Mouse (Mus musculus): Measurements from ENCODE around the gene Npas3. TPM values are rescaled to one million over a fixed set of nuclear protein-coding genes. Genes with fewer than 3 reads are reported as not detected.

Npas3 gene
- polyA plus RNA-seq, 1 experiment from 2014 or later, result 1.3 TPM

DNA sequence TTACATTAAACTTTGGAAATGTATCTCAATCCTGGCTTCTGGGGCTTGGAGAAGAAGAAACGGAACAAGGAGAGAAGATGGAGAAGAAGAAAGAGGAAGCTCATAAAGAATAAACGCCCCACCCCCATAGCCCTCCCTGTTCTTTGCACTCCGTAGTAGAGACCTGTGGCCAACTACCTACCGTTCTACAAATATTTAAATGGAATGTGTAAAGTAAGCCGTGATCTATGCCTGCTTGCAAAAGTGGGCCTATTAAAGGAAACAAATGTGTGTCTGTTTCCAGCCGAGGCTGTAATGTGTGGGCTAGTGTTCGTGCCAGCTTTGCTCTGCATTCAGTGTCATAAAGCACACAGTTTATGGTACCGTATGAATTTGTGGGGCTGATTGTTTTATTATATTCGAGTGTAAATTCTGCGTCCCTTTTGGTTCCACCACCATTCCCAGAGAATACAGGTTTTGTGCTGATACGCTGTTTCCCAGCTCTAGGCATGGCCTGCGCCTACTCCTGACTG is 597.7 kb downstream of the Npas3 start:
- Histone ChIP-seq H3K27me3 (ENCODE audit: control insufficient read depth, insufficient read depth, low read length) (no peaks in the 10 kb centered on the region), H3K9ac (ENCODE audit: low read depth, low read length) (no peak overlapping the region), H3K4me1 (ENCODE audit: control insufficient read depth, insufficient read depth, low read length) (peaks cover 5% of the 10 kb centered on the region; the same call in 1 of the 2 replicates), H3K9me3 (replicated peaks; ENCODE audit: control insufficient read depth, low read length) (no peaks in the 10 kb centered on the region), H3K36me3 (ENCODE audit: control insufficient read depth, insufficient read depth, low read length) (no peaks in the 10 kb centered on the region), H3K27ac (ENCODE audit: low read depth, low read length) (no peak overlapping the region), H3K4me3 (ENCODE audit: low read depth, low read length) (no peak overlapping the region), H3K4me2 (no peak overlapping the region)
- ATAC-seq (replicated peaks; ENCODE audit: insufficient number of reproducible peaks, low FRiP score, low TSS enrichment), result no peak
- 72% methylated on average over 12 of the region's 12 CpGs for WGBS (ENCODE audit: insufficient replicate concordance)

DNA sequence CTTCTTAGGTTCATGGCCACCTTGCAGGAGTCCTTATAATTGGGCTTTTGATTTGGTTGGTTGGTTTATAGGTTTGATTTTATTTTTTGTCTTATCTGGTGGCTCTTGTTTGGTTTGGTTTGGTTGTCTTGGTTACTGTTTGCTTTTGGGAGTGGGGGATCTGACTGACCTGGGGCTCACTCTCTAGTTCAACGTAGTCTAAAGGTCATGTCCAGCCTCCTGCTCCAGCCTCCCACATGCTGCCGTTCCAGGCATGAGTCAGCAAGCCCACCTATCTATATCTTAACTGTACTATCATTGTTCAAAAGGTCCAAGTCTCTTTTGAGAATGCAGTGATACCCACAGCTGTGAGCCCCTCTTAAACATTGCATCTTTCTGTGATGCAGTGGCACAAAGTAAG is 600.8 kb downstream of the Npas3 start:
- Histone ChIP-seq H3K4me3 (ENCODE audit: low read depth, low read length) (no peak overlapping the region), H3K36me3 (ENCODE audit: control insufficient read depth, insufficient read depth, low read length) (no peaks in the 10 kb centered on the region), H3K27me3 (ENCODE audit: control insufficient read depth, insufficient read depth, low read length) (no peaks in the 10 kb centered on the region), H3K4me2 (no peak overlapping the region), H3K27ac (ENCODE audit: low read depth, low read length) (no peak overlapping the region), H3K9me3 (replicated peaks; ENCODE audit: control insufficient read depth, low read length) (no peaks in the 10 kb centered on the region), H3K4me1 (ENCODE audit: control insufficient read depth, insufficient read depth, low read length) (no peaks in the 10 kb centered on the region), H3K9ac (ENCODE audit: low read depth, low read length) (no peak overlapping the region)
- no peak for ATAC-seq (replicated peaks; ENCODE audit: insufficient number of reproducible peaks, low FRiP score, low TSS enrichment)
- 52% methylated on average over 2 of the region's 2 CpGs for WGBS (ENCODE audit: insufficient replicate concordance)

DNA sequence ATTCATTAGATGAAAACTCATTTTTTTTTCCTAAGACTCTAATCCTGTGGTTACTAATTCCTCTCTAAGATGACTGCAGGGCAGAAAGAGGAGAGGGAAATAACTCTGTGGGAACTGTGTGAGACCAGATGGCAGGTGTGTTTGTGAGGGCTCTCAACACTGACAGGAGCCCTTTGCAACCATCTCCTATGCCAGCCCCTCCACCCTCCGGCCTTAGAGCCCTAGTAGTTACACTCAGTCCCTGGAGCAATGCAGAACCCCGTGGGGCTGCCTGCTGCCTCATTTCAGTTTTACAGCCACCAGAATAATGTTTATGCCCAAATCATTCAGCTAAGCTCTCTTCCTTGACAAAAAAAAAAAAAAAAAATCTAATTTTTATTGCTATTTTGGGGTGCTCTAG is 604.0 kb downstream of the Npas3 start:
- no peaks in the 10 kb centered on the region for H3K27me3 ChIP-seq (ENCODE audit: control insufficient read depth, insufficient read depth, low read length)
- H3K27ac ChIP-seq (ENCODE audit: low read depth, low read length), result no peak overlapping the region
- WGBS (ENCODE audit: insufficient replicate concordance), result 83% methylated on average over 2 of the region's 2 CpGs
- H3K4me2 ChIP-seq, result no peak overlapping the region
- no peaks in the 10 kb centered on the region for H3K9me3 ChIP-seq (replicated peaks; ENCODE audit: control insufficient read depth, low read length)
- no peak for ATAC-seq (replicated peaks; ENCODE audit: insufficient number of reproducible peaks, low FRiP score, low TSS enrichment)
- no peaks in the 10 kb centered on the region for H3K36me3 ChIP-seq (ENCODE audit: control insufficient read depth, insufficient read depth, low read length)
- no peaks in the 10 kb centered on the region for H3K4me1 ChIP-seq (ENCODE audit: control insufficient read depth, insufficient read depth, low read length)
- H3K9ac ChIP-seq (ENCODE audit: low read depth, low read length), result no peak overlapping the region
- no peak overlapping the region for H3K4me3 ChIP-seq (ENCODE audit: low read depth, low read length)

DNA sequence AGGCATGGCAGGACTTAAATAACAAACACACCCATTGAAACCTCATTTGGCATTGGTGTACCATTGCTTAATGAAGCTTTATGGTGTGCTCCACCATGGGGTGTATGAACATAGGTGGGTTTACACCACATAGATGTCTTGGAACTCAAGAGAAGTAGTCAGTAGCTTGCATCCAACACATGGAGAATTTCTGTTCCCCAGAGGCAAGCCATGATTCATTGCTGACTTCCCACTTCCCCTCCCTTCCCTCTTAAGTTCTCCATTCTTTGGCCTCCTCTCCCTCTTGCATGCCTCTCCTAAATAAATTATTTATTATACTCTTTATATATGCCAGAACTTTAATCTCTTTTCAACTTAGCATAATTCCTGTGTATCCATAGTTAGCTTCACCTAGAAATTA is 611.7 kb downstream of the Npas3 start:
- no peaks in the 10 kb centered on the region for H3K27me3 ChIP-seq (ENCODE audit: control insufficient read depth, insufficient read depth, low read length)
- H3K4me1 ChIP-seq (ENCODE audit: control insufficient read depth, insufficient read depth, low read length), result no peaks in the 10 kb centered on the region
- no peak overlapping the region for H3K27ac ChIP-seq (ENCODE audit: low read depth, low read length)
- no peak overlapping the region for H3K4me3 ChIP-seq (ENCODE audit: low read depth, low read length)
- no peak overlapping the region for H3K9ac ChIP-seq (ENCODE audit: low read depth, low read length)
- H3K36me3 ChIP-seq (ENCODE audit: control insufficient read depth, insufficient read depth, low read length), result no peaks in the 10 kb centered on the region
- no peak overlapping the region for H3K4me2 ChIP-seq
- no peaks in the 10 kb centered on the region for H3K9me3 ChIP-seq (replicated peaks; ENCODE audit: control insufficient read depth, low read length)
- no peak for ATAC-seq (replicated peaks; ENCODE audit: insufficient number of reproducible peaks, low FRiP score, low TSS enrichment)

DNA sequence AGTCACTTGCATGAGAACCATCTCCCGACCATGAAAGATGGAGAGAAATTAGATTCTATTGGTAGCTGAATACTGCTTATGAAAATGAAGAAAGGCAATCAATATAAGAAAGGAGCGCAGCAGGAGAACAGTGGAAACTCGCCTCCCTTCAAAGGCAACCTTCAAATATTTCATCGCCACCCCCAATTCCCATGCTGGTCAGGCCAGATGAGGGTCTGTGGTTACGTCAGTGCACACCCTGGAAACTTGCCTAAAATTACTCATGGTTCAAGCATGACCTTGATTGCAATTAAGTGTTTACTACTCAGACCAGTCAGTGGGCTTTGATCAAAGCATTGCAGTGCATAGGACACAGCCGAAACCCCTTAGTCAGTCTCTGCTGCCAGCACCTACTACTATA is 613.8 kb downstream of the Npas3 start:
- Histone ChIP-seq H3K9me3 (replicated peaks; ENCODE audit: control insufficient read depth, low read length) (no peaks in the 10 kb centered on the region), H3K4me1 (ENCODE audit: control insufficient read depth, insufficient read depth, low read length) (no peaks in the 10 kb centered on the region), H3K27ac (ENCODE audit: low read depth, low read length) (no peak overlapping the region), H3K9ac (ENCODE audit: low read depth, low read length) (no peak overlapping the region), H3K27me3 (ENCODE audit: control insufficient read depth, insufficient read depth, low read length) (no peaks in the 10 kb centered on the region), H3K4me3 (ENCODE audit: low read depth, low read length) (no peak overlapping the region), H3K36me3 (ENCODE audit: control insufficient read depth, insufficient read depth, low read length) (no peaks in the 10 kb centered on the region), H3K4me2 (no peak overlapping the region)
- WGBS (ENCODE audit: insufficient replicate concordance), result 67% methylated on average over 6 of the region's 6 CpGs
- no peak for ATAC-seq (replicated peaks; ENCODE audit: insufficient number of reproducible peaks, low FRiP score, low TSS enrichment)

DNA sequence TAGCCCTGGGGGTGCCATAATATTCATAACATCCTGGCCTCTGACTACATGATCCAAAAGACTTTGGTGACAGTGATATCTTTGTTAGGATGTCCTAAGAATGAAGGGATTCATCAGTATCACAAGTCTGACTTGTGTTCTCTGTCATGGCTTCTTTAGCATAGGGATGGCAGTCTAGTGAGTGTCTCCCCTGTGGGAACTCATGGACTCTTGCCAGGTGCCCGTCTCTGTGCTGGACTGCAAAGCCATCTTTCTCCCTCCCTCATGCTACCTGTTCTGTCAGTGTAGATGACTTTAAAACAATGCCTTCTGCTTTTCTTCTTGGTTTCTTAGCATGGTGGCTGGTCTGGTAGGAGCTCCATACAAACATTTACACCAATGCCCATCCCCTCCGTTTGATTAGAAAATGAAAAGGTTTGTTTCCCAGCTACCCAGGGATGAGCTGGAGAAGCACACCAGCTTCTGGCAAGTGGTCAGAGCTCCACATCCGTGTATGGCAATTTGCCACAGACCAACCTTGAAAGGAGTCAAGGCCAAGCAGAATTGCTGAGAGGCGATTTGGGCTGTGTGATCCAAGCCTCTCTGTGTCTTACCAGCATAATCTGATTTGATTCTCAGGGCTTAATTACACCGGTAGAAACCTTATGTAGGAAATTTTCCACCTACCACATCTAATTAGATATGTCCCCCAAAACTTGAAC is 616.1 kb downstream of the Npas3 start:
- Histone ChIP-seq H3K4me1 (ENCODE audit: control insufficient read depth, insufficient read depth, low read length) (no peaks in the 10 kb centered on the region), H3K27ac (ENCODE audit: low read depth, low read length) (no peak overlapping the region), H3K4me2 (no peak overlapping the region), H3K4me3 (ENCODE audit: low read depth, low read length) (no peak overlapping the region), H3K9me3 (replicated peaks; ENCODE audit: control insufficient read depth, low read length) (no peaks in the 10 kb centered on the region), H3K9ac (ENCODE audit: low read depth, low read length) (no peak overlapping the region), H3K27me3 (ENCODE audit: control insufficient read depth, insufficient read depth, low read length) (no peaks in the 10 kb centered on the region), H3K36me3 (ENCODE audit: control insufficient read depth, insufficient read depth, low read length) (no peaks in the 10 kb centered on the region)
- no peak for ATAC-seq (replicated peaks; ENCODE audit: insufficient number of reproducible peaks, low FRiP score, low TSS enrichment)
- WGBS (ENCODE audit: insufficient replicate concordance), result 74% methylated on average over 5 of the region's 5 CpGs

DNA sequence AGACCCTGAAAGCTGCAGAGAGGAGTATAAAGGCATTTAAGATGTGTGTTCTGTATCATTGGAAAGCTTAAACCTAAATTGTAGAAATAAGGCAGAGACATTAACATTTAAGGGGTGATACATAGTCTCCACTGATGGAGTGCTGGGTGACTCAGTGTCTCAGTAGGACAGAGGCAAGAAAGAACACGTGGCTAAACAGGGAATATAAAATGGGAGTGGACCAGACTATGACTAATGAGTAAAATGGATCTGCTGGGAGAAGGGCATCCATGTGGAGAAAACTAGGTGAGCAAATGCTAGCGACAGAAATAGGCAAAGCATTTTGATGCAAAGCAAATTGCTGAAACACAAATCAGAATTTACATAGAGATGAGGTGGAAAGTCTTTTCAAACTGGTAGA is 617.2 kb downstream of the Npas3 start:
- Histone ChIP-seq H3K4me2 (no peak overlapping the region), H3K27ac (ENCODE audit: low read depth, low read length) (no peak overlapping the region), H3K9ac (ENCODE audit: low read depth, low read length) (no peak overlapping the region), H3K4me1 (ENCODE audit: control insufficient read depth, insufficient read depth, low read length) (no peaks in the 10 kb centered on the region), H3K36me3 (ENCODE audit: control insufficient read depth, insufficient read depth, low read length) (no peaks in the 10 kb centered on the region), H3K27me3 (ENCODE audit: control insufficient read depth, insufficient read depth, low read length) (no peaks in the 10 kb centered on the region), H3K9me3 (replicated peaks; ENCODE audit: control insufficient read depth, low read length) (no peaks in the 10 kb centered on the region), H3K4me3 (ENCODE audit: low read depth, low read length) (no peak overlapping the region)
- no peak for ATAC-seq (replicated peaks; ENCODE audit: insufficient number of reproducible peaks, low FRiP score, low TSS enrichment)
- 59% methylated on average over 2 of the region's 2 CpGs for WGBS (ENCODE audit: insufficient replicate concordance)

DNA sequence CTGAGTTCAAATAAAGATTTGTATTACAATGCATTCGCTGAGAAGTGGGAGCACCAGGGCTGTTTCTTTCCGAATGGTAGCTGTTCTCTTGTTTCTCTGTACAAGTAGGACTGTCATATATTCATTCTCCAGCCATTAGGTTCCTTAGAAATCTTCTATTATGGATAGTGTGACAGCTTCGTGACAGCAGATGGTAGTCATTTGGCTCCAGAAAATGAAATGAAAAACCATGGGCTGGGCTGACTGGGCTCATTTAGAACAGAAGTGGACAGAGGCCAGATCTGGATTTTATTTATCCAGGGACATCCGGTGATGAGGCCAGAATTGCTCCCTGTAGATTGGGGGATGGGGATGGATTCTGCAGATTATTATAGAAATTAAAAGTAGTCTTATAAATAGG is 621.5 kb downstream of the Npas3 start:
- Histone ChIP-seq H3K9me3 (replicated peaks; ENCODE audit: control insufficient read depth, low read length) (no peaks in the 10 kb centered on the region), H3K4me2 (no peak overlapping the region), H3K27me3 (ENCODE audit: control insufficient read depth, insufficient read depth, low read length) (no peaks in the 10 kb centered on the region), H3K4me1 (ENCODE audit: control insufficient read depth, insufficient read depth, low read length) (no peaks in the 10 kb centered on the region), H3K4me3 (ENCODE audit: low read depth, low read length) (no peak overlapping the region), H3K27ac (ENCODE audit: low read depth, low read length) (no peak overlapping the region), H3K36me3 (ENCODE audit: control insufficient read depth, insufficient read depth, low read length) (no peaks in the 10 kb centered on the region), H3K9ac (ENCODE audit: low read depth, low read length) (no peak overlapping the region)
- 79% methylated on average over 4 of the region's 4 CpGs for WGBS (ENCODE audit: insufficient replicate concordance)
- ATAC-seq (replicated peaks; ENCODE audit: insufficient number of reproducible peaks, low FRiP score, low TSS enrichment), result no peak

DNA sequence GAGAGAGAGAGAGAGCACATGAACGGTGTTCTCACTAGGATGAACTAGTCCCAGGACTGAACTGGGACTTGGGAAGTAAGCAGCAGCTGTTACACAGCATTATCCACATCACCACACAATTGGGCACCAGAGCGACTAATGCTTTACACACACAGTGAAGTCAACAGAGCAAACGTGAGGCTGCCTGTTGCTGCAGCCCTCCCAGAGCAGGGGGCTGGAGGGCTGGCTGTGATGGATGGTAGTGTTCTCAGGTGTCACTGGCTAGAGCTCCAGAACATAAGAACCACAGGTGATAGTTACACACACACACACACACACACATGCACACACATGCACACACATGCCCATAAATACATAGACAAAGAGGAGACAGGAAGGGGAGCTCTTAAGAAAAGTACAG is 626.7 kb downstream of the Npas3 start:
- no peak overlapping the region for H3K4me2 ChIP-seq
- no peaks in the 10 kb centered on the region for H3K4me1 ChIP-seq (ENCODE audit: control insufficient read depth, insufficient read depth, low read length)
- no peak overlapping the region for H3K4me3 ChIP-seq (ENCODE audit: low read depth, low read length)
- ATAC-seq (replicated peaks; ENCODE audit: insufficient number of reproducible peaks, low FRiP score, low TSS enrichment), result no peak
- WGBS (ENCODE audit: insufficient replicate concordance), result 66% methylated on average over 3 of the region's 3 CpGs
- no peaks in the 10 kb centered on the region for H3K9me3 ChIP-seq (replicated peaks; ENCODE audit: control insufficient read depth, low read length)
- no peak overlapping the region for H3K27ac ChIP-seq (ENCODE audit: low read depth, low read length)
- no peaks in the 10 kb centered on the region for H3K36me3 ChIP-seq (ENCODE audit: control insufficient read depth, insufficient read depth, low read length)
- no peak overlapping the region for H3K9ac ChIP-seq (ENCODE audit: low read depth, low read length)
- H3K27me3 ChIP-seq (ENCODE audit: control insufficient read depth, insufficient read depth, low read length), result no peaks in the 10 kb centered on the region
